Mouse (Mus musculus): ENCODE data around the gene Kif23. TPM values are rescaled to one million over a fixed set of nuclear protein-coding genes. Genes with fewer than 3 reads are reported as not detected.

Kif23 gene
- polyA plus RNA-seq, 1 experiment from 2014 or later = 131 TPM

GRCm38 (mm10) chr9:61887661-61888379 lies 58.8 kb downstream of the Kif23 start:
- no peak overlapping the region for H3K4me3 ChIP-seq (ENCODE audit: low read depth, low read length)
- H3K4me1 ChIP-seq (ENCODE audit: control insufficient read depth, insufficient read depth, low read length) = no peaks in the 10 kb centered on the region
- 76% methylated on average over 11 of the region's 11 CpGs for WGBS
- no peaks in the 10 kb centered on the region for H3K36me3 ChIP-seq (ENCODE audit: control insufficient read depth, insufficient read depth, low read length)
- DNase-seq (ENCODE audit: low spot score) (no peak), ATAC-seq (ENCODE audit: insufficient number of reproducible peaks, low FRiP score, low TSS enrichment, low read depth) (no peak)
- H3K27ac ChIP-seq (replicated peaks; ENCODE audit: low read depth, low read length) = no peak overlapping the region
- no peak overlapping the region for H3K4me2 ChIP-seq (ENCODE audit: low read depth, severe bottlenecking)
- no peaks in the 10 kb centered on the region for H3K27me3 ChIP-seq (ENCODE audit: control insufficient read depth, insufficient read depth, low read length)
- H3K9ac ChIP-seq (ENCODE audit: low read length) = no peak overlapping the region
- no peaks in the 10 kb centered on the region for H3K9me3 ChIP-seq (ENCODE audit: control insufficient read depth, low read length)

- 81% methylated on average over 7 of the region's 7 CpGs for WGBS
- Histone ChIP-seq H3K27me3 (ENCODE audit: control insufficient read depth, insufficient read depth, low read length) (no peaks in the 10 kb centered on the region), H3K4me1 (ENCODE audit: control insufficient read depth, insufficient read depth, low read length) (no peaks in the 10 kb centered on the region), H3K9me3 (ENCODE audit: control insufficient read depth, low read length) (no peaks in the 10 kb centered on the region), H3K4me3 (ENCODE audit: low read depth, low read length) (no peak overlapping the region), H3K36me3 (ENCODE audit: control insufficient read depth, insufficient read depth, low read length) (no peaks in the 10 kb centered on the region), H3K9ac (ENCODE audit: low read length) (no peak overlapping the region), H3K27ac (replicated peaks; ENCODE audit: low read depth, low read length) (no peak overlapping the region), H3K4me2 (ENCODE audit: low read depth, severe bottlenecking) (no peak overlapping the region)
- DNase-seq (ENCODE audit: low spot score) (no peak), ATAC-seq (ENCODE audit: insufficient number of reproducible peaks, low FRiP score, low TSS enrichment, low read depth) (no peak)
Measured at GRCm38 (mm10) chr9:61885964-61886363, 60.6 kb downstream of the Kif23 start.

GRCm38 (mm10) chr9:61884936-61885335 lies 61.6 kb downstream of the Kif23 start:
- Histone ChIP-seq H3K9ac (ENCODE audit: low read length) (no peak overlapping the region), H3K4me3 (ENCODE audit: low read depth, low read length) (no peak overlapping the region), H3K9me3 (ENCODE audit: control insufficient read depth, low read length) (no peaks in the 10 kb centered on the region), H3K4me2 (ENCODE audit: low read depth, severe bottlenecking) (no peak overlapping the region), H3K4me1 (ENCODE audit: control insufficient read depth, insufficient read depth, low read length) (no peaks in the 10 kb centered on the region), H3K27ac (replicated peaks; ENCODE audit: low read depth, low read length) (no peak overlapping the region), H3K36me3 (ENCODE audit: control insufficient read depth, insufficient read depth, low read length) (no peaks in the 10 kb centered on the region), H3K27me3 (ENCODE audit: control insufficient read depth, insufficient read depth, low read length) (no peaks in the 10 kb centered on the region)
- DNase-seq (ENCODE audit: low spot score) (no peak), ATAC-seq (ENCODE audit: insufficient number of reproducible peaks, low FRiP score, low TSS enrichment, low read depth) (no peak)
- 74% methylated on average over 13 of the region's 13 CpGs for WGBS

GRCm38 (mm10) chr9:61884375-61884774 lies 62.2 kb downstream of the Kif23 start:
- Histone ChIP-seq H3K27me3 (ENCODE audit: control insufficient read depth, insufficient read depth, low read length) (no peaks in the 10 kb centered on the region), H3K4me3 (ENCODE audit: low read depth, low read length) (no peak overlapping the region), H3K27ac (replicated peaks; ENCODE audit: low read depth, low read length) (no peak overlapping the region), H3K9me3 (ENCODE audit: control insufficient read depth, low read length) (no peaks in the 10 kb centered on the region), H3K36me3 (ENCODE audit: control insufficient read depth, insufficient read depth, low read length) (no peaks in the 10 kb centered on the region), H3K4me1 (ENCODE audit: control insufficient read depth, insufficient read depth, low read length) (no peaks in the 10 kb centered on the region), H3K9ac (ENCODE audit: low read length) (no peak overlapping the region), H3K4me2 (ENCODE audit: low read depth, severe bottlenecking) (no peak overlapping the region)
- ATAC-seq (ENCODE audit: insufficient number of reproducible peaks, low FRiP score, low TSS enrichment, low read depth) (no peak), DNase-seq (ENCODE audit: low spot score) (no peak)
- 76% methylated on average over 7 of the region's 7 CpGs for WGBS

- H3K36me3 ChIP-seq (ENCODE audit: control insufficient read depth, insufficient read depth, low read length) = no peaks in the 10 kb centered on the region
- DNase-seq (ENCODE audit: low spot score) (no peak), ATAC-seq (ENCODE audit: insufficient number of reproducible peaks, low FRiP score, low TSS enrichment, low read depth) (no peak)
- H3K4me1 ChIP-seq (ENCODE audit: control insufficient read depth, insufficient read depth, low read length) = peaks cover 8% of the 10 kb centered on the region
- no peak overlapping the region for H3K4me2 ChIP-seq (ENCODE audit: low read depth, severe bottlenecking)
- WGBS = 59% methylated on average over 3 of the region's 3 CpGs
- H3K27ac ChIP-seq (replicated peaks; ENCODE audit: low read depth, low read length) = no peak overlapping the region
- H3K27me3 ChIP-seq (ENCODE audit: control insufficient read depth, insufficient read depth, low read length) = no peaks in the 10 kb centered on the region
- H3K9me3 ChIP-seq (ENCODE audit: control insufficient read depth, low read length) = no peaks in the 10 kb centered on the region
- H3K4me3 ChIP-seq (ENCODE audit: low read depth, low read length) = no peak overlapping the region
- no peak overlapping the region for H3K9ac ChIP-seq (ENCODE audit: low read length)
Measured at GRCm38 (mm10) chr9:61882179-61882578, 64.4 kb downstream of the Kif23 start.

- Histone ChIP-seq H3K4me2 (ENCODE audit: low read depth, severe bottlenecking) (no peak overlapping the region), H3K27me3 (ENCODE audit: control insufficient read depth, insufficient read depth, low read length) (no peaks in the 10 kb centered on the region), H3K36me3 (ENCODE audit: control insufficient read depth, insufficient read depth, low read length) (no peaks in the 10 kb centered on the region), H3K4me1 (ENCODE audit: control insufficient read depth, insufficient read depth, low read length) (peaks cover 19% of the 10 kb centered on the region), H3K9me3 (ENCODE audit: control insufficient read depth, low read length) (no peaks in the 10 kb centered on the region), H3K27ac (replicated peaks; ENCODE audit: low read depth, low read length) (no peak overlapping the region), H3K9ac (ENCODE audit: low read length) (no peak overlapping the region), H3K4me3 (ENCODE audit: low read depth, low read length) (no peak overlapping the region)
- DNase-seq (ENCODE audit: low spot score) = peak; percentile 91
- ATAC-seq (ENCODE audit: insufficient number of reproducible peaks, low FRiP score, low TSS enrichment, low read depth) = no peak
- WGBS = 22% methylated on average over 2 of the region's 2 CpGs
Measured at GRCm38 (mm10) chr9:61878889-61879288, 67.7 kb downstream of the Kif23 start.

- no peak overlapping the region for H3K4me3 ChIP-seq (ENCODE audit: low read depth, low read length)
- no peak overlapping the region for H3K9ac ChIP-seq (ENCODE audit: low read length)
- ATAC-seq (ENCODE audit: insufficient number of reproducible peaks, low FRiP score, low TSS enrichment, low read depth) (no peak), DNase-seq (ENCODE audit: low spot score) (peak; percentile 57)
- H3K4me2 ChIP-seq (ENCODE audit: low read depth, severe bottlenecking) = peak overlapping the region; percentile 15
- peaks cover 28% of the 10 kb centered on the region for H3K4me1 ChIP-seq (ENCODE audit: control insufficient read depth, insufficient read depth, low read length)
- 13% methylated on average over 22 of the region's 22 CpGs for WGBS
- no peaks in the 10 kb centered on the region for H3K9me3 ChIP-seq (ENCODE audit: control insufficient read depth, low read length)
- H3K36me3 ChIP-seq (ENCODE audit: control insufficient read depth, insufficient read depth, low read length) = no peaks in the 10 kb centered on the region
- H3K27ac ChIP-seq (replicated peaks; ENCODE audit: low read depth, low read length) = no peak overlapping the region
- no peaks in the 10 kb centered on the region for H3K27me3 ChIP-seq (ENCODE audit: control insufficient read depth, insufficient read depth, low read length)
Measured at GRCm38 (mm10) chr9:61877373-61878112, 69.0 kb downstream of the Kif23 start.

GRCm38 (mm10) chr9:61873325-61873724 lies 73.2 kb downstream of the Kif23 start:
- Histone ChIP-seq H3K9ac (ENCODE audit: low read length) (no peak overlapping the region), H3K4me1 (ENCODE audit: control insufficient read depth, insufficient read depth, low read length) (peaks cover 35% of the 10 kb centered on the region), H3K27me3 (ENCODE audit: control insufficient read depth, insufficient read depth, low read length) (no peaks in the 10 kb centered on the region), H3K4me3 (ENCODE audit: low read depth, low read length) (no peak overlapping the region), H3K9me3 (ENCODE audit: control insufficient read depth, low read length) (no peaks in the 10 kb centered on the region), H3K36me3 (ENCODE audit: control insufficient read depth, insufficient read depth, low read length) (no peaks in the 10 kb centered on the region), H3K27ac (replicated peaks; ENCODE audit: low read depth, low read length) (peak overlapping the region; percentile 64), H3K4me2 (ENCODE audit: low read depth, severe bottlenecking) (no peak overlapping the region)
- peak; percentile 73 for DNase-seq (ENCODE audit: low spot score)
- 0 out of 2 replicates have a peak, but pooled peaks have one; percentile 37 for ATAC-seq (ENCODE audit: insufficient number of reproducible peaks, low FRiP score, low TSS enrichment, low read depth)
- 9% methylated on average over 8 of the region's 8 CpGs for WGBS

Measured in limb, embryonic 11.5 days (tissue).